Mouse (Mus musculus): ENCODE measurements around the gene Cacng1.

The Cacng1 gene

GRCm38 (mm10) chr11:107707897-107708610 lies 8.3 kb downstream of the Cacng1 start:
- no peak for DNase-seq (ENCODE audit: low read depth, low spot score)

GRCm38 (mm10) chr11:107705476-107706074 lies 10.7 kb downstream of the Cacng1 start:
- no peak for DNase-seq (ENCODE audit: low read depth, low spot score)

GRCm38 (mm10) chr11:107705060-107705459 lies 11.3 kb downstream of the Cacng1 start:
- no peak for DNase-seq (ENCODE audit: low read depth, low spot score)

GRCm38 (mm10) chr11:107703272-107704134 lies 12.8 kb downstream of the Cacng1 start:
- no peak for DNase-seq (ENCODE audit: low read depth, low spot score)

- DNase-seq (ENCODE audit: low read depth, low spot score): no peak
Observed at GRCm38 (mm10) chr11:107699967-107700366, 16.4 kb downstream of the Cacng1 start.

- DNase-seq (ENCODE audit: low read depth, low spot score): no peak
Observed at GRCm38 (mm10) chr11:107693338-107693737, 23.0 kb downstream of the Cacng1 start.

- no peak for DNase-seq (ENCODE audit: low read depth, low spot score)
Observed at GRCm38 (mm10) chr11:107691569-107691968, 24.8 kb downstream of the Cacng1 start.

- DNase-seq (ENCODE audit: low read depth, low spot score): no peak
Observed at GRCm38 (mm10) chr11:107688480-107688879, 27.8 kb downstream of the Cacng1 start.

- DNase-seq (ENCODE audit: low read depth, low spot score): no peak
Observed at GRCm38 (mm10) chr11:107686290-107686689, 30.0 kb downstream of the Cacng1 start.

- peak; percentile 59 for DNase-seq (ENCODE audit: low read depth, low spot score)
Observed at GRCm38 (mm10) chr11:107683544-107684465, 32.5 kb downstream of the Cacng1 start.

- DNase-seq (ENCODE audit: low read depth, low spot score): no peak
Observed at GRCm38 (mm10) chr11:107682694-107683355, 33.5 kb downstream of the Cacng1 start.

GRCm38 (mm10) chr11:107676207-107676940 lies 39.9 kb downstream of the Cacng1 start:
- no peak for DNase-seq (ENCODE audit: low read depth, low spot score)

- no peak for DNase-seq (ENCODE audit: low read depth, low spot score)
Observed at GRCm38 (mm10) chr11:107675246-107675645, 41.1 kb downstream of the Cacng1 start.

- DNase-seq (ENCODE audit: low read depth, low spot score): no peak
Observed at GRCm38 (mm10) chr11:107674601-107675000, 41.7 kb downstream of the Cacng1 start.

- DNase-seq (ENCODE audit: low read depth, low spot score): no peak
Observed at GRCm38 (mm10) chr11:107674006-107674405, 42.3 kb downstream of the Cacng1 start.

- peak; percentile 16 for DNase-seq (ENCODE audit: low read depth, low spot score)
Observed at GRCm38 (mm10) chr11:107668977-107669376, 47.3 kb downstream of the Cacng1 start.

- no peak for DNase-seq (ENCODE audit: low read depth, low spot score)
Observed at GRCm38 (mm10) chr11:107668223-107668622, 48.1 kb downstream of the Cacng1 start.

- DNase-seq (ENCODE audit: low read depth, low spot score): no peak
Observed at GRCm38 (mm10) chr11:107667542-107667941, 48.8 kb downstream of the Cacng1 start.

GRCm38 (mm10) chr11:107662666-107663065 lies 53.7 kb downstream of the Cacng1 start:
- no peak for DNase-seq (ENCODE audit: low read depth, low spot score)

- no peak for DNase-seq (ENCODE audit: low read depth, low spot score)
Observed at GRCm38 (mm10) chr11:107660452-107660851, 55.9 kb downstream of the Cacng1 start.
